In the genomic region with DNA sequence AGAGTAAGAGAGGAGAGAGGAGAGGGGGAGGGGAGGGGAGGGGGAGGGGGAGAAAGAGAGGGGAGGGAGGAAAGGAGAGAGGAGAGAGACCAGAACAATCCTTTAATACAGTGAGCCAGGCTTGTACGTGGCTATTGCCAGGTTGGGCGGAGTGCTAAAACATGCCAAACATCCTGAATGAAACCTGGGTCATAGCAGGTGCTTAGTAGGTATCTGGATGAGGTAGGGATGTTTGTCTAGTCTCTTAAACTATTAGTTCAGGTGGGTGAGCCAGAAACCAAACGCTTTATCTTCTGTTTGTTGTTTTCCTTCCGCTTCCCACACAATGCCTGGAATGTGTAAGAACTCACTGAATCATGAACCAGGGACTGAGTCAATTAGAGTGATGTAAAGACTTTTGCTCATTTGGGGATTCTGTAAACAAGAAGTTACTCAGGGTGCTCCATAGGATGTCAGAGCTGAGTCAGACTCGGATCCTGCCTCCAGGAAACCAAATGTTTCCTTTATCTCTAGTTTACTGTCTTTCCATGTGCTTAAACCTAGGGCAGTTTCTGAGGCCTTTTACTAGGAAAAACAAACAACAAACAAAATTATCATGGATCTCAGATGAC, we compare ENCODE assay signal across 11 mouse cellular contexts.
A peak's percentile ranks its signal among the peaks of the same experiment; 100 is the strongest.
DNase-seq lines count a peak whose midpoint lies in the region; ATAC-seq and TF ChIP-seq lines count a peak whose summit lies in the region.
"Had no signal": no experiment of that assay in that cellular context is flagged by ENCODE, and none has a peak within 500 bp of the region (broad histone marks: within the 10 kb centered on the region; RNA-seq: fewer than 3 reads in every experiment).

No protein-coding gene starts in this region.

- H3K27me3 ChIP-seq in intestine, embryonic 15.5 days (replicated peaks) = no peaks in the 10 kb centered on the region
- H3K27me3 ChIP-seq in intestine, postnatal 0 days (replicated peaks; ENCODE audit: control insufficient read depth, insufficient read depth, low read length) = no peaks in the 10 kb centered on the region
- H3K27me3 ChIP-seq in midbrain, embryonic 12.5 days = 0 out of 2 replicates have a peak, but pooled peaks cover 3% of the 10 kb centered on the region
- no peaks in the 10 kb centered on the region for H3K27me3 ChIP-seq in midbrain, postnatal 0 days (ENCODE audit: insufficient read depth, low read length)
- no peaks in the 10 kb centered on the region for H3K27me3 ChIP-seq in stomach, embryonic 15.5 days (replicated peaks)
- H3K27me3 ChIP-seq: neural tube, embryonic 15.5 days had no signal

- 41% methylated on average over 5 of the region's 5 CpGs for WGBS in intestine, embryonic 15.5 days
- 50% methylated on average over 5 of the region's 5 CpGs for WGBS in intestine, postnatal 0 days
- WGBS in midbrain, embryonic 12.5 days = 36% methylated on average over 5 of the region's 5 CpGs
- WGBS in midbrain, postnatal 0 days = 50% methylated on average over 5 of the region's 5 CpGs
- WGBS in stomach, embryonic 15.5 days = 42% methylated on average over 5 of the region's 5 CpGs

- no peaks in the 10 kb centered on the region for H3K36me3 ChIP-seq in intestine, embryonic 15.5 days
- H3K36me3 ChIP-seq in intestine, postnatal 0 days (ENCODE audit: control insufficient read depth, insufficient read depth) = no peaks in the 10 kb centered on the region
- no peaks in the 10 kb centered on the region for H3K36me3 ChIP-seq in midbrain, embryonic 12.5 days
- no peaks in the 10 kb centered on the region for H3K36me3 ChIP-seq in midbrain, postnatal 0 days (ENCODE audit: insufficient read depth, low read length)
- no peaks in the 10 kb centered on the region for H3K36me3 ChIP-seq in stomach, embryonic 15.5 days
- H3K36me3 ChIP-seq: G1E; neural tube, embryonic 15.5 days had no signal

- intact Hi-C loops in left cerebral cortex, postnatal 36 days (cut with DNase I) = no loop called here

- H3K27ac ChIP-seq in intestine, embryonic 15.5 days = no peak overlapping the region
- H3K27ac ChIP-seq in intestine, postnatal 0 days (ENCODE audit: low read depth, low read length) = no peak overlapping the region
- H3K27ac ChIP-seq in midbrain, embryonic 12.5 days (replicated peaks) = no peak overlapping the region
- no peak overlapping the region for H3K27ac ChIP-seq in midbrain, postnatal 0 days (ENCODE audit: low read depth, low read length)
- no peak overlapping the region; the same call in 1 of the 2 replicates for H3K27ac ChIP-seq in stomach, embryonic 15.5 days
- H3K27ac ChIP-seq: neural tube, embryonic 15.5 days had no signal

- no peak for TF ChIP-seq CTCF in intestine, postnatal 0 days (IDR thresholded peaks at IDR 0.05; ENCODE audit: low read depth)
- no peak for TF ChIP-seq CTCF in midbrain, postnatal 0 days (IDR thresholded peaks at IDR 0.05)

- H3K4me2 ChIP-seq in intestine, embryonic 15.5 days (replicated peaks) = no peak overlapping the region
- no peak overlapping the region for H3K4me2 ChIP-seq in intestine, postnatal 0 days (replicated peaks; ENCODE audit: low read depth)
- no peak overlapping the region for H3K4me2 ChIP-seq in midbrain, embryonic 12.5 days (replicated peaks)
- H3K4me2 ChIP-seq in midbrain, postnatal 0 days (ENCODE audit: low read depth, low read length, poor library complexity, severe bottlenecking) = no peak overlapping the region
- H3K4me2 ChIP-seq in stomach, embryonic 15.5 days = no peak overlapping the region
- H3K4me2 ChIP-seq: neural tube, embryonic 15.5 days had no signal

- H3K9me3 ChIP-seq in intestine, embryonic 15.5 days = no peaks in the 10 kb centered on the region
- no peaks in the 10 kb centered on the region for H3K9me3 ChIP-seq in intestine, postnatal 0 days (ENCODE audit: control insufficient read depth)
- H3K9me3 ChIP-seq in midbrain, embryonic 12.5 days = no peaks in the 10 kb centered on the region
- no peaks in the 10 kb centered on the region for H3K9me3 ChIP-seq in midbrain, postnatal 0 days (ENCODE audit: low read length)
- no peaks in the 10 kb centered on the region for H3K9me3 ChIP-seq in stomach, embryonic 15.5 days
- H3K9me3 ChIP-seq: G1E; neural tube, embryonic 15.5 days had no signal

- peak; percentile 28; the same call in 1 of the 2 replicates for ATAC-seq in intestine, embryonic 15.5 days
- no peak for ATAC-seq in intestine, postnatal 0 days
- ATAC-seq in midbrain, embryonic 12.5 days (ENCODE audit: low FRiP score, low read depth) = 0 out of 2 replicates have a peak, but pooled peaks have one; percentile 27
- no peak for ATAC-seq in midbrain, postnatal 0 days (ENCODE audit: low FRiP score)
- ATAC-seq in stomach, embryonic 15.5 days (ENCODE audit: insufficient read depth, low FRiP score, low read depth) = peak; percentile 44; the same call in 1 of the 2 replicates

- no peak overlapping the region for H3K9ac ChIP-seq in intestine, embryonic 15.5 days
- no peak overlapping the region for H3K9ac ChIP-seq in intestine, postnatal 0 days (ENCODE audit: low read depth, low read length)
- H3K9ac ChIP-seq in midbrain, embryonic 12.5 days (replicated peaks) = no peak overlapping the region
- no peak overlapping the region for H3K9ac ChIP-seq in midbrain, postnatal 0 days (replicated peaks; ENCODE audit: low read length, poor library complexity, severe bottlenecking)
- no peak overlapping the region for H3K9ac ChIP-seq in stomach, embryonic 15.5 days
- H3K9ac ChIP-seq: neural tube, embryonic 15.5 days had no signal

- H3K4me1 ChIP-seq in intestine, embryonic 15.5 days (replicated peaks) = 0 out of 2 replicates have a peak, but pooled peaks cover 3% of the 10 kb centered on the region
- no peaks in the 10 kb centered on the region for H3K4me1 ChIP-seq in intestine, postnatal 0 days (replicated peaks; ENCODE audit: control insufficient read depth, insufficient read depth, low read length)
- no peaks in the 10 kb centered on the region for H3K4me1 ChIP-seq in midbrain, embryonic 12.5 days
- H3K4me1 ChIP-seq in midbrain, postnatal 0 days (ENCODE audit: insufficient read depth, low read length) = no peaks in the 10 kb centered on the region
- no peaks in the 10 kb centered on the region for H3K4me1 ChIP-seq in stomach, embryonic 15.5 days
- H3K4me1 ChIP-seq: neural tube, embryonic 15.5 days had no signal

- H3K4me3 ChIP-seq in intestine, embryonic 15.5 days (replicated peaks) = no peak overlapping the region
- no peak overlapping the region for H3K4me3 ChIP-seq in intestine, postnatal 0 days (ENCODE audit: low read depth, low read length)
- H3K4me3 ChIP-seq in midbrain, embryonic 12.5 days = no peak overlapping the region
- H3K4me3 ChIP-seq in midbrain, postnatal 0 days (ENCODE audit: low read depth, low read length) = no peak overlapping the region
- H3K4me3 ChIP-seq in stomach, embryonic 15.5 days (replicated peaks) = no peak overlapping the region
- H3K4me3 ChIP-seq: erythroblast, embryonic 14.5 days; neural tube, embryonic 15.5 days had no signal

- DNase-seq in midbrain, postnatal 0 days (ENCODE audit: low spot score) = no peak
- DNase-seq in NIH3T3 (ENCODE audit: low read depth) = peak; percentile 41
- no peak for DNase-seq in testis, postnatal 14 days (ENCODE audit: low spot score)
- DNase-seq in left cerebral cortex, postnatal 36 days (ENCODE audit: low spot score in 2 of 2) = no peak

Comparison
In these comparisons a context has a peak if more than half of its experiments do, and no peak if none do; other contexts are left out.
1. ATAC-seq: peak in intestine, embryonic 15.5 days (single experiment), midbrain, embryonic 12.5 days (single experiment) and stomach, embryonic 15.5 days (single experiment); none in intestine, postnatal 0 days (single experiment) and midbrain, postnatal 0 days (single experiment).